Mouse (Mus musculus): ENCODE results near the gene Aspdh.
A peak's percentile ranks its signal among the peaks of the same experiment; 100 is the strongest.

The Aspdh gene

DNA sequence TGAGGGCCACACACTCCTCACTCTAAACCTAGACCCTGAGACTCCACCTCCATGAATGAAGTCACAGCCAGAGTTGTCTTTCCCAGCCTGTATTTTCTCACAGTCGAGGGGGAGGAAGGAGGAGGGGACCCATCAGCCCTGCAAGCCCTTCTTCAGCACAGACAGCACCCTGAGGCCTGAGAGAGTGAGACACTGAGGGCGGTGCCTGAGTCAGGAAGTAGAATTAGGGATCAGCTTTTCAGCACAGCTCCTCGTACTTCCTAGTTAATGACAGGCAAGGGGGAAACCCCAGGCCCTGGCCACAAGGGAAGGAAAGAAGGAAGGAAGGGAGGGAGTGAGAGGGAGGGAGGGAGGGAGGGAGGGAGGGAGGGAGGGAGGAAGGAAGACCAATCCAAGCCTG is 11.9 kb upstream of the Aspdh start:
- DNase-seq = no peak

DNA sequence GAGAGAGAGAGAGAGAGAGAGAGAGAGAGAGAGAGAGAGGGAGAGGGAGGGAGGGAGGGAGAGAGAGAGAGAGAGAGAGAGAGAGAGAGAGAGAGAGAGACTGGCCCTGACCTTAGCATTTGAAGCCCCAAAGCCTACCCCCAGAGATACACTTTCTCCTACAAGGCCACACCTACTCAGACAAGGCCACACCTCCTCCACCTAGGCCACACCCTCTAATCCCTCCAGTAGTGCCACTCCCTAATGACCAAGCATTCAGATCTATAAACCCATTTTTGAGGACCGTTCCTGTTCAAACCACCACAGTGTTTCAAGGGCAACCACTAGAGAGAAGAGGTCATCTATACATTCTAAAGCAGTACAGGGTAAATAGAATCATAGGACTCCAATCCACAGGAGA is 8.9 kb upstream of the Aspdh start:
- no peak for DNase-seq

DNA sequence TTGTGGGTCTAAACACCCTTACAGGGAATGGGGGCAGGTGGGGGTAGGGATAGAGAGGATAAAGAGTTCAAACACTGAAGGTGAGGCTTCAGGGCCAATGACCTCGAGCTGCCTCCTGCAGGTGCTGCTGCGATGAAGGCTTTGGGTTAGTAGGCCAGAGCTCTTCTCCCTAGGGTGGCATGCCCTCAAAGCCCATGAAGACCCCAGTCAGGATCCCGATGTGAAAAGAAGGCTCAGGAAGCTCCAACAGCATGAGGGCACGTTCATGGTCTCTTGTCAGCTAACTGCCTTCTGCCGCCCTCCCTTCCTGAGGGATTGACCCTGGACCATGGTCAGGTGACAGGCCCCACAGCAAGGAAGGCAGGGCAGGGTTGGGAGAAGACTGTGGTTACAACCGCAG is 5.1 kb upstream of the Aspdh start:
- no peak for DNase-seq

DNA sequence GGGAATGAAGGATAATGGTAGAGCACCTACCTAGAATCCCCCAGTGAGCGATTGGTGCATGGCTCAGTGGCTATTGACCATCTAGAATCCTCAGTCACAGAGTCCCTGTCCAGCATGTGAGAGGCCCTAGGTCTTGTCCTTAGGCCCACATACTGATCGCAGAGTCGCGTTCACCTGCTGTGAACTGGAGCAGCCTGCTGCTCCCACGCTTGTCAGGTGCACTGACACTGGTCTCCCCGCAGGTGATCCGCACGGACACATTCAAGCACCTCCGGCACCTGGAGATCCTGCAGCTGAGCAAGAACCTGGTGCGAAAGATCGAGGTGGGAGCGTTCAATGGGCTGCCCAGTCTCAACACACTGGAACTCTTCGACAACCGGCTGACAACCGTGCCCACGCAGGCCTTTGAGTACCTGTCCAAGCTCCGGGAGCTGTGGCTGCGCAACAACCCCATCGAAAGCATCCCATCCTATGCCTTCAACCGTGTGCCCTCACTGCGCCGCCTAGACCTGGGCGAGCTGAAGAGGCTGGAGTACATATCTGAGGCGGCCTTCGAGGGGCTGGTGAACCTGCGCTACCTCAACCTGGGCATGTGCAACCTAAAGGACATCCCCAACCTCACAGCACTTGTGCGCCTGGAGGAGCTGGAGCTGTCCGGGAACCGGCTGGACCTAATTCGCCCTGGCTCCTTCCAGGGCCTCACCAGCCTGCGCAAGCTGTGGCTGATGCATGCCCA is 4.3 kb upstream of the Aspdh start:
- no peak for DNase-seq

DNA sequence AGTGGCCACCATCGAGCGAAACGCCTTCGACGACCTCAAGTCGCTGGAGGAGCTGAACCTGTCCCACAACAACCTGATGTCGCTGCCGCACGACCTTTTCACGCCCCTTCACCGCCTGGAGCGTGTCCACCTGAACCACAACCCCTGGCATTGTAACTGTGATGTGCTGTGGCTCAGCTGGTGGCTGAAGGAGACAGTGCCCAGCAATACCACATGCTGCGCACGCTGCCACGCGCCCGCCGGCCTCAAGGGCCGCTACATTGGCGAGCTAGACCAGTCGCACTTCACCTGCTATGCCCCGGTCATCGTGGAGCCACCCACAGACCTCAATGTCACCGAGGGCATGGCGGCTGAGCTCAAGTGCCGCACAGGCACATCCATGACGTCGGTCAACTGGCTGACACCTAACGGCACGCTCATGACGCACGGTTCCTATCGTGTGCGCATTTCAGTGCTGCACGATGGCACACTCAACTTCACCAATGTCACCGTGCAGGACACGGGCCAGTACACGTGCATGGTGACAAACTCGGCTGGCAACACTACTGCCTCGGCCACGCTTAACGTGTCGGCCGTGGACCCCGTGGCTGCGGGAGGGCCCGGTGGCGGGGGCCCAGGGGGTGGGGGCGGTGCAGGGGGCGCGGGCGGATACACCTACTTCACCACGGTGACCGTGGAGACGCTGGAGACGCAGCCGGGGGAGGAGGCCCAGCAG is 3.5 kb upstream of the Aspdh start:
- no peak for DNase-seq

DNA sequence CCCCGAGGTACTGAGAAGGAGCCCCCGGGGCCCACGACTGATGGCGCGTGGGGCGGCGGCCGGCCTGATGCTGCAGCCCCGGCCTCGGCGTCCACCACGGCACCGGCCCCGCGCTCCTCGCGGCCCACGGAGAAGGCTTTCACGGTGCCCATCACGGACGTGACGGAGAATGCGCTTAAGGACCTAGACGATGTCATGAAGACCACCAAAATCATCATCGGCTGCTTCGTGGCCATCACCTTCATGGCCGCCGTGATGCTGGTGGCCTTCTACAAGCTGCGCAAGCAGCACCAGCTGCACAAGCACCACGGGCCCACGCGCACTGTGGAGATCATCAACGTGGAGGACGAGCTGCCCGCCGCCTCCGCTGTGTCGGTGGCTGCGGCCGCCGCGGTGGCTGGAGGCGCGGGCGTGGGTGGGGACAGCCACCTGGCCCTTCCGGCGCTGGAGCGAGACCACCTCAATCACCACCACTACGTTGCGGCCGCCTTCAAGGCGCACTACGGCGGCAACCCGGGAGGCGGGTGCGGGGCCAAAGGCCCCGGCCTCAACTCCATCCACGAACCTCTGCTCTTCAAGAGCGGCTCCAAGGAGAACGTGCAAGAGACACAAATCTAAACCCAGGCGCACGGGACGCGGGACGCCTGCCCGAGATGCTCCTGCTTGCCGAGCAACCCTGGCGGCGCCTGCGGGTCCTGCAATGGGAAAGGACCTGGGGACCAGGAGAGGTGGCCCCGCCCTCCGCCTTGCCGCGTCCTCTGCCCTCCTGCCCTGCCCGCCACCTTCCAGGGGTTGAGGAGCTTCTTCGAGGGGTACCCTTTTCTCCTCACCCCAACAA is 2.8 kb upstream of the Aspdh start:
- DNase-seq = peak; percentile 45

DNA sequence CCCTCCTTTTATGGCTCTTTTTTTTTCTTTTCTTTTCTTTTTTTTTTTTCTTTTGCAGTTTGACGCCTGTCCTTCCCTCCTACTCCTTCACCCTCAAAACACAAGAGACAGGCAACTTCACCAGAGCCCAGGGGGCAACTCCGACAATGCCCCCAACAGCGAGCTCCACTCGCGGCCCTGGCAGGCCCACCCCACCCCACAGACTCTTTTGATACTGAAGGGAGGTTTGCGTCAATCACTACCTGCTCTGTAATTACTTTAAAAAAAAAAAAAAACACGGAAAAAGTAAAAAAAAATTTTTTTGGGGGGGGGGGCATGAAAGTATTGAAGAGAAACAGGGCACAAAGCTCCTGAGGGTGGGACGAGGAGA is 2.1 kb upstream of the Aspdh start:
- no peak for DNase-seq

DNA sequence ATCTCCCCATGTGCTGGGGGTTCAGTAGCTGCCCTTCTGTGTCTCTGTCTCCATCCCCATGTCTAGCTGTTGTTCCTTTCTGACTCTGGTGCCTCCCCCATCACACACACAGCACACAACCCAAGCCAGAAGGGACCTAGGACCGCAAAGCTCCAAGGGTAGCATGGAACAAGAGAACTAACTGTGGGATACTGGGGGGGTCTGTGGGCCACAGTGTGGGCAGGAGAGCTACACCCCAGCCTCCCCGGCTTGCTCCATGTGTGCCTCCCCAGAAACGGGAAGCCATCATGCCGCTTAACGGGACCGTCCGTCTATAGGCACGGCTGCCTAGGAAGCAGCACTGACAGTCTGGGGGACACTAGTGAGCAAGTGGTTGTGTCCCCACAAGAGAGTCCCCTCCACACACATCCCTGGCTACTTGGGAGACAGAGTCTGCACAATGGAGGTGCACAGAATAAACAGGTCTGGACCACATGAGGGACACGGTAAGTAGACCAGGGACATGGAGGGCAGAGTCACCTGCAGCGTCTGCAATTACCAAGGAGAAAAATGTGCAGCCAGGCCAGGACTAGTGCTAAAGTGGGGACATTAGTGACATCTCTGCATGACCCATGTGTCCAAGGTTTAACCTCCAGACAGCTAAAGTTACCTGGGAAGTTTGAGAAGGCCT is 1.5 kb upstream of the Aspdh start:
- DNase-seq = no peak

DNA sequence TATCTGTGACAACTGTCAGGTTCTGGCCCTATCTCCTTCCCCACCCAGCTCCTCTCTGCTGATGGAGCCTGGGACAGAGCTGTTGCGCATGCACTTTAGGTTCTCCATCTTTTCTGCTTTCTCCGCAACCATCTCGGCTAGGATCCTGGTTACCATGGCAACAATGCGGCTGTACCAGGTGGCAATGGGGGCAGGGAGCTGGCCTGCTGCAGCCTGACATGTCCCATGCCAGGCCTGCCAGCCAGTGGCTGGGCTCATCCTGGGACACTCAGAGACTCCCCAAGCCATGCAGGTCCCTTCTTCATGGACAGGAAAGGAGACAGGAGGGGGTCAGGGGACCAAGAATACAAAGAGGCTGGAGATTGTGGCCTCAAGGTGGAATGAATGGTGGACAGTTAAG is 680 bp upstream of the Aspdh start:
- no peak for DNase-seq

DNA sequence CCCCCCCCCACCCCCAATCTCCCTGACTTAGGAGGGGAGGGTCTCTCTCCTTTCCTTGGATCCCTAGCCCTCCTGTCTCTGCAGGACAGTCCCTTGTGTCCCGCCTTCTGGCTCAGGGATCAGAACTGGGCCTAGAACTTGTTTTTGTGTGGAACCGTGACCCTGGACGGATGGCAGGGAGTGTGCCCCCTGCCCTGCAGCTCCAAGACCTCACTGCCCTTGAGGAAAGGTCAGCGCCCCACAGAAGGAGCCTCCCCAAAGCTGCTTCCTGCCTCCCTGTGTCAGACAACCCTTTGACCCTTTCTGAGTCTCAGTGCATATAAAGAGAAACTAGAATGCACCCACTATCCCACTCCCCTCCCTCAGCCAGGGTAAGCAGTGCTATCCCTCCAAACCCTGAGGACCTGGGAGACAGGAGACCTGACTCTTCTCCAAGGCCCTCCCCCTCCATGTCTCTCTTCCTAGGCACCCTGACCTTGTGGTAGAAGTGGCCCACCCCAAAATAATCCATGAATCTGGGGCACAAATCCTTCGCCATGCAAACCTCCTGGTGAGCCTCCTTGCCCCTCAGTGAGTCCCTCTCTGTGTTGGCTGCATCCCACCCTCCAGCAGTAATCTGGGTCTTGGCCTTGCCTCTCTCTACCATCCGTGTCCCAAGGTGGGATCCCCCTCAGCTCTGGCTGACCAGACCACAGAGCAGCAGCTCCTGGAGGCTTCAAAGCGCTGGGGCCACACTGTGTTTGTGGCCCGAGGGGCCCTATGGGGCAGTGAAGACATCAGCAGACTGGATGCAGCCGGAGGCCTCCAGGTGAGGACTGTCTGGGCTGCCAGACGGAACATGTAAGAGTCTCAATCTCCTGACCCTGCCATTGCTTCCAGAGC is 1.1 kb downstream of the Aspdh start:
- DNase-seq = no peak

DNA sequence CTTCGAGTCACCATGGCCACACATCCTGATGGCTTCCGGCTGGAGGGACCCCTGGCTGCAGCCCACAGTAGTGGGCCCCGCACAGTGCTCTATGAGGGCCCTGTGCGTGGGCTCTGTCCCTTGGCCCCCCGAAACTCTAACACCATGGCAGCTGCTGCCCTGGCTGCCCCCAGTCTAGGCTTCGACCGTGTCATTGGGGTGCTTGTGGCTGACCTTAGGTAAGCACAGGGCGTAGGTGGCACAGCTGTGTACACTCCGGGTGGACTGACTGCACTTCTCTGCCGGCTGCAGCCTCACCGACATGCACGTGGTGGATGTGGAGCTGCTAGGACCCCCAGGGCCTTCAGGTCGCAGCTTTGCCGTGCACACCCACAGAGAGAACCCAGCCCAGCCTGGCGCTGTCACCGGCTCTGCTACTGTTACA is 1.7 kb downstream of the Aspdh start:
- DNase-seq = no peak

DNA sequence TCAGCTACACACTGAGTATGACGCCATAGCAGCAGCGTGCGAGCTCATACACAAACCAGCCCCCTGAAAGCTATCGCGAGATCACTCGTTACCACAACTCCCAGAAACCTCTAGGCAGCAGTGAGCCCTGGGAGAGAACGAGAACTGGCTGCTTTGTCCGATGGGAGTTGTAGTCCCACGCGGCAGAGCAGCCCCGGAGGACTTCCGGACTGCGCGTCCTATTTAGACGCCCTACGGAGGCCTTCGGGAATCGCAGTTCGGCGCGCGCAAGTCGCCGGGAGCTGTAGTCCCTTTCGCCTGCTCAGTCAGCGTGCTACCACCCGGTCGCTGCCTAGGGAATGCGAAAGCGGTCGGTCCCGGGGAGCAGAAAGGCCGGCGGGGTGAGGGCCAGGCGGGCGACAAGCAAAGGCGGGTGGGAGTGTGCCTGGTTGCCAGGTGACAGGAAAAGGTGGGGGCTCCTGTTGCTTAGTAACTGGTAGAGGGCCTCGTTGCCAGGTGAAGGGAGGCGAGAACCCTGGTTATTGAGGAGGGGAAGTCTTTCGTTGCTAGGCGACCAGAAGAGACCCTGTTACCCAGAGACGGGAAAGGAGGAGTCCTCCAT is 2.7 kb downstream of the Aspdh start, which contains the start of gene Josd2:
Josd2 (plus strand) TSS at position 170 of the 601 bp plus-strand sequence.
- peak; percentile 93 for DNase-seq

DNA sequence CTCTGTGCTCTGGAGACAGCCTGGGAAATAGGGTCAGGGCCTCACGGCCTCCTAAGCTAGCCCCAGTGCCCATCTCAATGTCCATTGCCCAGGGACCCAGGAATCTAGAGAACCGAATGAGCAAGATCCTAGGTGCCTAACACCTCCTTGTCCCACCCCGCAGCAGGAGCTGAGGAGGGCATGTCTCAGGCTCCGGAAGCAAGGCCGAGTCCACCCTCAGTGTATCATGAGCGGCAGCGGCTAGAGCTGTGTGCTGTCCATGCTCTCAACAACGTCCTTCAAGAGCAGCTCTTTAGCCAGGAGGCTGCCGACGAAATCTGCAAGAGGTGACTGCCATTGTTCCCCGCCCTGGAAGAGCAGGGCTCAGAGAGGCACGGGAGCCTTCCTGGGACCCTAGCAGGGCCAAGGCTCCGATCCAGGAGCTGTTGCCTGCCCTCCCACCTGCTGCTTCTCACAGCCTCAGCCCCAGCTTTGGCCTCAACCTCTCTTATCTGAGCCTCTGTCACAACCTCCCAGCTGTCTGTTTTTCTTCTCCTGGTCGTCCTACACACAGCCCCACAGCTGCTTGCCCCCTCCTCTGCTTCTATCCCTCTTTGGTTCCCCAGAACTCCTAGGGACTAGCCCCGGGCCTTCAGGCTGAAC is 3.6 kb downstream of the Aspdh start:
- no peak for DNase-seq

DNA sequence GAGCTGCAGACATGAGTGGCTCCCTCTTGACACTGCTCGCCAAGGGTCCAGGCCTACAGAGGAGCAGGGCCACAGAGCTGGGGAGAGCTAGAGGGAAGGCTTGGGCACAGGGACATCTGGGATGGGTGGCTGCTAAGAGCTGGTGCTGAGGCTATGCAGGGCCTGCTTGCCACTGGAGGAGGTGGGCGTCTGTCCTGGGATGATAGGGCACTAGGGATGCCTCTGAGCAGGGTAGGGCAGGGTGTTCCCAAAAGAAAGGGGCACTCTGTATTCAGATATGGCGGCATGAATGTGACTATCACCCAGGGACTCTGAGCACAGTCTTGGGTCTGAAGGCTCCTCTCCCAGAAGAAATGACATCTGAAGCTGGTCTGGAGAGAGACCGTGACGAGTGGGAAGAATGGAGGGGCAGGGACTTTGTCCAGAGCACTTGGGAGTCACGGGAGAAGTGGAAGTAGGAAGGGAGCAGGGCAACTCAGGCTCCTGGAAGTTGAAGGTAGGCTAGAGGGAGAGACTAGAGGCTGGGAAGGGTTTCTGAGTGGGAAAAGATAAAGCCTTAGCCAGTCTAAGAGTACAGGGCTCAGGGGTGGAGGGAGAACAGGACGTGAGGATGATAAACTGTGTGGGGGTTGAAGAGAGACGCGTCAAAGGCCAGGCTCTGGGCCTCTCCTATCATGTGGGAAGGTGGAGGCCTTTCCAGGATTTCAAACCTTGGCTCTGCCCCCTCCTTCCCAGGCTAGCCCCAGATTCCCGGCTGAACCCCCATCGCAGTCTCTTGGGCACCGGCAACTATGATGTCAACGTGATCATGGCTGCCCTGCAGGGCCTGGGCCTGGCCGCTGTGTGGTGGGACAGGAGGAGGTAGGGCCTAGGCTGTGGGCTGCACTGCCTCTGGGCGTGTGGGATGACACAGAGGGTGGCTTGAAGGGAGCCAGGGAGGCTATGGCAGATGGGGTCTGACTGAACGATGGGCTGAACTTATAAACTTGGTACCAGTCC is 4.8 kb downstream of the Aspdh start:
- DNase-seq = no peak

DNA sequence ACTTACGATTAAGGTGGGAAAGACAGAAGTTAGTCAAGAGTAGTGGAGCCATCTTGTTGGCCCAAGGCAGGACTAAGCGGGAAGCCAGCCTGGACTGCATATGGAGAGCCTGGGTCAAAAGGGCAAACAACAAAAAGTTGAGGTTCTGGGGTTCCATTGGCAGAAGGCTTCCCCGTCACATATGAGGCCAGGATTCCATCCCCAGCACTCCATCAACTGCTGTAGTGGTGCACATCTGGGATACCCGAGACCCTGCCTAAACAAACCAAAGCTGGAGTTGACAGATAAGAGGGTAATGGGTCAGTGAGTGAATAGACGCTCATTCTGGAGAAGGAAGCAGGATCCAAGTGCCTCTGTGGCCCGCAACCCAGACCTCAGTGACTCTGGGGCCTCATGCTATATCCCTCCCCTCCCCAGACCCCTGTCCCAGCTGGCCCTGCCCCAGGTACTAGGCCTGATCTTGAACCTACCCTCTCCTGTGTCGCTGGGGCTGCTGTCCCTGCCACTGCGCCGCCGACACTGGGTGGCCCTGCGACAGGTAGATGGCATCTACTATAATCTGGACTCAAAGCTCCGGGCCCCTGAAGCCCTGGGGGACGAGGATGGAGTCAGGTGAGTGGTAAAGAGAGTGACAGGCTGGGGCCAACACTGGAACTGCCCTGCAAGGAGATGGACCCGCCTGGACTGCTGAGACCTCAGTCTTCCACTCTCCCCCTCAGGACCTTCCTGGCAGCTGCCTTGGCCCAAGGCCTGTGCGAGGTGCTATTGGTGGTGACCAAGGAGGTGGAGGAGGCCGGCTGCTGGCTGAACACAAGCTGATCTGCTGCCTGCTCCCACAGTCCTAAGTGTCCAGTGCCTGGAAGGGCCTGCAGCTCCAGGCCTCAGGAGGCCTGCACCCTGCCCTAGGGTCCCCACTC is 5.8 kb downstream of the Aspdh start:
- DNase-seq = no peak

DNA sequence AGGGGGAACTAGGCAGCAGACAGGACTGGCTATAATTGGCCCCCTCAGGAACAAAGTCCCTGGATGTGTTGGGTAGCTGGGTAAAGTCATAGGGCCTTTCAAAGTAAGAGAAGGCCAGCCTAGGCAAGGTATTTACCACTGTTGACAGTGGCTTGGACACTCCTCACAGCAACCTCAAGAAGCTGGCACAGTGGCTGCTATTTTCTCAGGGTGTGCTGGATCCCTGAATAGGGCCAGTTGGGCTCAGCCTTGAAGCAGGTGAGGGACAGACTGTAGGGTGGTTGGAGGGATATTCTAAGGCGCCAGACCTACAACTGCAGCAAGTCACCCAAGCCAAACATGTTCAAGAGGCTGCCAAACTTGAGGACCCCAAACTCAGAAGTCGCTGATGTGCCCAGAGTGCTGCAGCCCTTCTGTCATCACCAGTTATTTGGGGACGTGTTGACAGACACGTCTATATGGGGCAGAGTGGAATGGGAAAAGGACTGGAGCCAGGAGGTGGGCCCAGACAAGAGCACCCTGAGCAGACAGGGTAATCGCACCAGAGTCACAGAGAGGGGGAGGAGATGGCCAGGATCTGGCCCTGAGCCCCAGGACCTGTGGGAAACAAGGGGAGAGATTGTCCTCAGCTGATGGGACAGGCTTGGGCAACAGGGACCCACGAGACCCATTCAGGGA is 6.8 kb downstream of the Aspdh start:
- no peak for DNase-seq

DNA sequence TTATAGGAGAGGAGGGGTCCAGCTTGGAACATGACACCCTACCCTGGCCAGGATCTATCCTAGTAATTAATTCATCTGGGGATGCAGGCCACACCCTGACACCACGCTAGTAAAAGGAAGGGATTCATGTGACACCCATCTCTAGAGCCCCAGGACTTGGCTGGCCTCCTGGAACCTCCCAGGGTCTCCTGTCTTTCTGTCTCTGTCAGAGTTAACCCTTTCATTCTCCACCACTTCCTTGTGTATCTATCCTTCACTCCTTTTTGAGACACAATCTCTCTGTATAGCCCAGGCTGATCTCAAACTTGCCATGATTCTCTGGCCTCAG is 7.3 kb downstream of the Aspdh start:
- DNase-seq = no peak

DNA sequence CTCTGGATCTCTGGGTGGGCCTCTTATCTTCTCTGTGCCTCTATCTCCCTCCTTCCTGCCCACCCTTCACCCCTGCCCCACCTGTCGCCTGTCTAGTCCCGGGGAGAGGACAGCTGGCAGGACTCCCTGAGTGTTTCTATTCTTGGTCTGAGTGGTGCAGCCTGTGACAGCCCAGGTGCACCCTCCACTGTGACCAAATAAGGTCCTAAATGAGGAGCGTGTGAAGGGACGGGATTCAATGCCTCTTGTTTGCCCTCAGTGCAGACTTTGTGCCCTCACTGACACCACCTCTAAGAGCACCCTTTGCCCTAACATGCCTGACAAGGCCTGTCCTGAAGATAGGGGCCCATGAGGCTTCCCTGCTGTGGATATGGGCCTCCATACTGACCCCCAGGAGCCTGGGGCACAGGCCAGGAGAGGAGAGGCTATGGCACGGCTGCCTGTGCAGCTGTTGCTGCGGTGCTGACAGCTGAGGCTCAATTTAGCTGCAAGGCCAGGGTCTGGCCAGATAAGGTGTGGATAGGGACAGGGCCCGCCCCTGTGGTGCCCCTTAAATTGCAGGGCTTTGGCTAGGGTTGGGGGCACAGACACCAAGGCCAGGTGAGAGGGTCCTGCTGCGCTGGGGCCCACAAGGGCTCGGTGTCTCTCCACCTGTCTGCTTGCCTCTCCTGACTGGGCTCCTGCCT is 7.9 kb downstream of the Aspdh start:
- DNase-seq = no peak
